Mouse (Mus musculus): ENCODE results near the gene Fgd6.

GRCm38 (mm10) chr10:94159406-94159805 is 123.6 kb downstream of the Fgd6 start:
- TF ChIP-seq POLR2A (IDR thresholded peaks at IDR 0.05; ENCODE audit: borderline replicate concordance, extremely low read depth, insufficient read depth, insufficient read length, poor library complexity, severe bottlenecking): no peak
- TF ChIP-seq CTCF (IDR thresholded peaks at IDR 0.05; ENCODE audit: borderline replicate concordance, extremely low read depth, insufficient read depth, insufficient read length): no peak
